In genomic region chr6:104479242-104479641, GRCm38 (mm10) we compare ENCODE assay signal across 13 mouse cellular contexts. TPM values are rescaled to one million over a fixed set of nuclear protein-coding genes. Genes with fewer than 3 reads are reported as not detected.
DNase-seq lines count a peak whose midpoint lies in the region; ATAC-seq and TF ChIP-seq lines count a peak whose summit lies in the region.
"Had no signal": no experiment of that assay in that cellular context is flagged by ENCODE, and none has a peak within 500 bp of the region (broad histone marks: within the 10 kb centered on the region; RNA-seq: fewer than 3 reads in every experiment).

No protein-coding gene starts in this region.

- no peak overlapping the region for H3K4me2 ChIP-seq in embryonic facial prominence, embryonic 11.5 days (ENCODE audit: low read depth, low read length)
- H3K4me2 ChIP-seq: forebrain, embryonic 13.5 days; hindbrain, embryonic 12.5 days; liver, embryonic 13.5 days had no signal

- no peak overlapping the region for H3K27ac ChIP-seq in embryonic facial prominence, embryonic 11.5 days (replicated peaks; ENCODE audit: low read depth, low read length)
- H3K27ac ChIP-seq in embryonic facial prominence, embryonic 10.5 days (replicated peaks), result no peak overlapping the region
- no peak overlapping the region for H3K27ac ChIP-seq in cortical plate, adult 2 months (ENCODE audit: insufficient read depth, low read length)
- H3K27ac ChIP-seq: forebrain, embryonic 13.5 days; hindbrain, embryonic 12.5 days; liver, embryonic 13.5 days had no signal

- H3K27me3 ChIP-seq in embryonic facial prominence, embryonic 11.5 days (ENCODE audit: control insufficient read depth, insufficient read depth, low read length), result no peaks in the 10 kb centered on the region
- H3K27me3 ChIP-seq in embryonic facial prominence, embryonic 10.5 days (replicated peaks; ENCODE audit: low read depth, poor library complexity, severe bottlenecking), result no peaks in the 10 kb centered on the region
- H3K27me3 ChIP-seq: forebrain, embryonic 13.5 days; hindbrain, embryonic 12.5 days; liver, embryonic 13.5 days; megakaryocyte, embryonic 14.5 days had no signal

- H3K4me3 ChIP-seq in embryonic facial prominence, embryonic 11.5 days (ENCODE audit: low read depth, low read length), result no peak overlapping the region
- no peak overlapping the region for H3K4me3 ChIP-seq in embryonic facial prominence, embryonic 10.5 days
- H3K4me3 ChIP-seq in cortical plate, adult 2 months (ENCODE audit: insufficient read depth, low read length), result no peak overlapping the region
- H3K4me3 ChIP-seq: forebrain, embryonic 13.5 days; hindbrain, embryonic 12.5 days; liver, embryonic 13.5 days; megakaryocyte, embryonic 14.5 days had no signal

- no peak overlapping the region for H3K9ac ChIP-seq in embryonic facial prominence, embryonic 11.5 days (replicated peaks; ENCODE audit: low read length)
- H3K9ac ChIP-seq: forebrain, embryonic 13.5 days; hindbrain, embryonic 12.5 days; liver, embryonic 13.5 days had no signal

- no peaks in the 10 kb centered on the region for H3K9me3 ChIP-seq in embryonic facial prominence, embryonic 11.5 days (replicated peaks; ENCODE audit: control insufficient read depth, low read length)
- H3K9me3 ChIP-seq in embryonic facial prominence, embryonic 10.5 days, result no peaks in the 10 kb centered on the region
- H3K9me3 ChIP-seq: forebrain, embryonic 13.5 days; hindbrain, embryonic 12.5 days; liver, embryonic 13.5 days; megakaryocyte, embryonic 14.5 days had no signal

- TF ChIP-seq CTCF in cortical plate, adult 2 months (IDR thresholded peaks at IDR 0.05; ENCODE audit: extremely low read depth, insufficient read depth, low read length), result 0 out of 2 replicates have a peak, but pooled peaks have one; percentile 4

- H3K36me3 ChIP-seq in embryonic facial prominence, embryonic 11.5 days (replicated peaks; ENCODE audit: control insufficient read depth, insufficient read depth, low read depth, low read length), result no peaks in the 10 kb centered on the region
- no peaks in the 10 kb centered on the region for H3K36me3 ChIP-seq in embryonic facial prominence, embryonic 10.5 days (replicated peaks)
- H3K36me3 ChIP-seq: hindbrain, embryonic 12.5 days; liver, embryonic 13.5 days had no signal

- TF ChIP-seq POLR2A in cortical plate, adult 2 months (IDR thresholded peaks at IDR 0.05; ENCODE audit: extremely low read depth, insufficient read depth, low read length), result no peak

- no peak for ATAC-seq in embryonic facial prominence, embryonic 11.5 days (replicated peaks; ENCODE audit: insufficient number of reproducible peaks, low FRiP score, low TSS enrichment, low read depth)
- ATAC-seq: forebrain, embryonic 13.5 days had no signal

- no peaks in the 10 kb centered on the region for H3K4me1 ChIP-seq in embryonic facial prominence, embryonic 11.5 days (ENCODE audit: control insufficient read depth, insufficient read depth, low read length)
- no peaks in the 10 kb centered on the region for H3K4me1 ChIP-seq in embryonic facial prominence, embryonic 10.5 days
- no peaks in the 10 kb centered on the region for H3K4me1 ChIP-seq in cortical plate, adult 2 months (ENCODE audit: control insufficient read depth, insufficient read depth, low read length)
- H3K4me1 ChIP-seq: forebrain, embryonic 13.5 days; hindbrain, embryonic 12.5 days; liver, embryonic 13.5 days; megakaryocyte, embryonic 14.5 days had no signal

- peak; percentile 4 for DNase-seq in embryonic facial prominence, embryonic 11.5 days (ENCODE audit: low spot score)
- DNase-seq in embryonic facial prominence, embryonic 10.5 days (ENCODE audit: low spot score), result no peak
- DNase-seq in layer of hippocampus, postnatal 14 days (ENCODE audit: low spot score in 2 of 2), result peak; percentile 9 to 33
- no peak for DNase-seq in layer of hippocampus, postnatal 25 days (ENCODE audit: extremely low spot score in 1 of 2, low spot score in 1 of 2)
- DNase-seq in ES-CJ7 (ENCODE audit: low read depth, low spot score), result peak; percentile 17
- DNase-seq in ovary, postnatal 10 days (ENCODE audit: low spot score), result no peak
- no peak for DNase-seq in thymus, postnatal 36 days
- DNase-seq: liver, embryonic 13.5 days had no signal

RNA-seq across cellular contexts. Expression of gene Cntn6, which starts 13.3 kb away (rescaled TPM):
- 1.2 and 1.9 TPM in 2 replicates for polyA plus RNA-seq in embryonic facial prominence, embryonic 11.5 days (2014; fragmentation: Nextera tagmentation; extraction: Ambion mirVana)
- polyA plus RNA-seq in embryonic facial prominence, embryonic 10.5 days (2016; fragmentation: Nextera tagmentation; extraction: Ambion mirVana), result 0.67 and 0.88 TPM in 2 replicates
- total RNA-seq in layer of hippocampus, postnatal 14 days (2021), result 10 to 100 TPM in 1 of 2 experiments, 1 to 10 TPM in 1; 6.6 to 12.0 TPM
- 1 to 10 TPM; 5.7 to 6.8 TPM for total RNA-seq in layer of hippocampus, postnatal 25 days (2021)
- polyA plus RNA-seq in cortical plate, adult 2 months (2012; rRNA removed), result 14.3 and 14.8 TPM in 2 replicates
- total RNA-seq: granulocyte monocyte progenitor cell, adult 5-6 weeks had no signal
- polyA plus RNA-seq: liver, embryonic 13.5 days had no signal

Comparison
In these comparisons a context has a peak if more than half of its experiments do, and no peak if none do; other contexts are left out.
1. DNase-seq: peak in embryonic facial prominence, embryonic 11.5 days (single experiment), layer of hippocampus, postnatal 14 days (2 of 2) and ES-CJ7 (single experiment); none in embryonic facial prominence, embryonic 10.5 days (single experiment), layer of hippocampus, postnatal 25 days (0 of 2), ovary, postnatal 10 days (single experiment) and thymus, postnatal 36 days (0 of 2).